Mouse (Mus musculus) stomach, embryonic 14.5 days (tissue): Measurements from ENCODE around the gene Asgr1. TPM values are rescaled to one million over a fixed set of nuclear protein-coding genes. Genes with fewer than 3 reads are reported as not detected.

Experiments
- ATAC-seq: fragments of 200-750 bp; cut with Nextera tagmentation; 2 replicates; pipeline ENCODE4 v1.8.0; 2017; ENCODE audit warnings: low read depth, moderate TSS enrichment; ENCODE audit not compliant: insufficient number of reproducible peaks, insufficient read depth, low FRiP score
- H3K27ac ChIP-seq: fragments of 300-500 bp; sonication (generic); 2 replicates; pipeline ENCODE4 v1.5.1; 2014; ENCODE audit warnings: mild to moderate bottlenecking, low read length, moderate library complexity, mixed read lengths
- H3K27me3 ChIP-seq: fragments of 300-500 bp; sonication (generic); 2 replicates; pipeline ENCODE4 v1.6.1; 2014; ENCODE audit warnings: low read length, control low read depth, mixed read lengths; ENCODE audit not compliant: control insufficient read depth, insufficient read depth
- H3K36me3 ChIP-seq: fragments of 300-500 bp; sonication (generic); 2 replicates; pipeline ENCODE4 v1.6.1; 2014; ENCODE audit warnings: mild to moderate bottlenecking, control low read depth, low read length, moderate library complexity, mixed read lengths; ENCODE audit not compliant: control insufficient read depth, insufficient read depth
- H3K4me1 ChIP-seq: fragments of 300-500 bp; sonication (generic); 2 replicates; pipeline ENCODE4 v1.6.1; 2014; ENCODE audit warnings: low read length, control low read depth, mixed read lengths; ENCODE audit not compliant: control insufficient read depth, insufficient read depth
- H3K4me2 ChIP-seq: fragments of 300-500 bp; sonication (generic); replicated peaks from 2 replicates; pipeline ENCODE4 v1.6.1; 2014; ENCODE audit warnings: low read depth, low read length, control low read depth
- H3K4me3 ChIP-seq: fragments of 300-500 bp; sonication (generic); 2 replicates; pipeline ENCODE4 v1.5.1; 2014; ENCODE audit warnings: low read depth, low read length, control low read depth
- H3K9ac ChIP-seq: fragments of 300-500 bp; sonication (generic); replicated peaks from 2 replicates; pipeline ENCODE4 v1.6.1; 2014; ENCODE audit warnings: low read depth, mild to moderate bottlenecking, control low read depth, low read length, moderate library complexity, mixed read lengths
- H3K9me3 ChIP-seq: fragments of 300-500 bp; sonication (generic); 2 replicates; pipeline ENCODE4 v1.6.1; 2016; ENCODE audit warnings: low read depth, low read length, control low read depth; ENCODE audit not compliant: control insufficient read depth
- whole genome bisulfite sequencing: fragments of 180-500 bp; shearing (Covaris S2); extraction: QIAGEN DNeasy Blood & Tissue Kit; methylation state at CpG from one replicate; pipeline ENCODE4 v1.1.7; 2014; 5-methylcytosine and 5-hydroxymethylcytosine counted together
- polyA plus RNA-seq: library from polyadenylated mRNA; unstranded; fragments of >200 nt; fragmentation: Nextera tagmentation; extraction: Ambion mirVana; gene quantifications from 2 replicates; pipeline ENCODE4 v1.2.1, GENCODE M21; 2014

Gene Asgr1
- polyA plus RNA-seq, 1 experiment from 2014 or later: not detected

DNA sequence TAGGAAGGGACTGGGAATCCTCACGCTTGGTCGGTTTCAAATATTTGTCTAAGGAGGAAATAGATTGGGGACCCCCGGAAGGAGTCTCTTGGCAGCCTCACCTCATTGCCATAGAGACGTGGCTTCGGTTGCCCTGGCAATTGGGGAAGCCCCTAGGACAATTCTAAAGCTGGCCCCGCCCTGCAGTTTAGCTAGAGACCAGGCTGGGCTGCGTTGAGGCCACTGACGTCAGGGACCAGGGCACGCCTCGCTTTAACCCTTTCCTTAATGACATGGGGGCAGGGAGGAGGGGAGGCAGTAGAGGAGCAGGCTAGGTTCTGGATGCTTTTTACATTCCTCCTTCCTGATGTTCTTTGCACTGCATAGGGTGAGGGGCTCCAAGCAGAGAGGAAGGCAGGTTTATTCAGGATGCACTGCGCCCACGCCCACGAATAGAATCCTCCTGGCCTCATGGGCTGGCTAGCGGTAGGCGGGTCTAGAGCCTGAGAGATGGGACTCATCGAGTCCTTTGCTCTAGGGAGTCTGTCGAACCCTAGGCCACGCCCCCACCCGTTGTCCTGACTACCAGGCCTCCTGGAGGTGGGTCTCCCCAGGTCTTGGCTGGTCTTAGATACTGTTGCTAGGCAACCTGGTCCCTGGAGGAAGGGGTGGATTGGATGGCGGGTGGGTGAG is 24.6 kb upstream of the Asgr1 start:
- peak; percentile 84 for ATAC-seq
- Histone ChIP-seq H3K9me3 (no peaks in the 10 kb centered on the region), H3K4me1 (peaks cover 46% of the 10 kb centered on the region), H3K27me3 (no peaks in the 10 kb centered on the region), H3K9ac (no peak overlapping the region), H3K27ac (peak overlapping the region; percentile 85), H3K36me3 (peaks cover 12% of the 10 kb centered on the region), H3K4me3 (peak overlapping the region; percentile 23), H3K4me2 (peak overlapping the region; percentile 45)
- WGBS: 2% methylated on average over 20 of the region's 20 CpGs

DNA sequence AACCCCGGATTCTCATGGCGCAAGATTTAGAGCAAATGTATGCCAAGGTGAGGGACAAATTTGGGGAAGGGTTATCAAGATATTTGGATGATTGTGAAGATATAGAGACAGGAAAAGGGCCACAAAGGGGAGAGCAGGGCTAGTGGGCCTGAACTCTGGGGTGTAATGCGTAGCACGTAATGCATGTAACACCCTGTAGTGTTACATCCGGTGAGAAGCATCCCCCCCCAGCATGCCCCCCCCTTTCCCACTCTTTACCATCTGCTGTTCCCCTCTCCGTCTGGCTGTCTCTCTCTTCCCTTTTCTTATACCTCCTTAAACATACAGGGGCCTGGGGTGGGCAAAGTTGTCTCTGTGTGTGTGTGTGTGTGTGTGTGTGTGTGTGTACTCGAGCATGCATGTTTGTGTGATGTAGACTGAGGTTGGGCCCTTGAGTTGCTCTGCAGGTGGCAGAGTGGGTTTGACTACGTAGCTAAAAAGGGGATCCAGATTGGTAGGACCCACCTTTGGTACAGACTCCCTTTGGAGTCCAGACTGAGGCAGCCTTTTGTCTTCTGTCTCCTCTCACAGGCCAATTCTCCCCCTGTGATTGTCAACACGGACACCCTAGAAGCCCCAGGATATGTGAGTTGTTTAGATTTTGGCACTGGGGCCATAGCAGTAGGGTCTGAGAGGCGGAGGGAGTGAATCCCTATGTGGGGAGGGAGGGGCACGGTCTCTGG is 23.9 kb upstream of the Asgr1 start:
- no peaks in the 10 kb centered on the region for H3K9me3 ChIP-seq
- peak overlapping the region; percentile 45 for H3K4me2 ChIP-seq
- H3K36me3 ChIP-seq: peaks cover 12% of the 10 kb centered on the region
- peaks cover 44% of the 10 kb centered on the region for H3K4me1 ChIP-seq
- peak; percentile 15; the same call in 1 of the 2 replicates for ATAC-seq
- 30% methylated on average over 11 of the region's 11 CpGs for WGBS
- H3K27me3 ChIP-seq: no peaks in the 10 kb centered on the region
- peak overlapping the region; percentile 23; the same call in 1 of the 2 replicates for H3K4me3 ChIP-seq
- peak overlapping the region; percentile 85; the same call in 1 of the 2 replicates for H3K27ac ChIP-seq
- no peak overlapping the region for H3K9ac ChIP-seq

DNA sequence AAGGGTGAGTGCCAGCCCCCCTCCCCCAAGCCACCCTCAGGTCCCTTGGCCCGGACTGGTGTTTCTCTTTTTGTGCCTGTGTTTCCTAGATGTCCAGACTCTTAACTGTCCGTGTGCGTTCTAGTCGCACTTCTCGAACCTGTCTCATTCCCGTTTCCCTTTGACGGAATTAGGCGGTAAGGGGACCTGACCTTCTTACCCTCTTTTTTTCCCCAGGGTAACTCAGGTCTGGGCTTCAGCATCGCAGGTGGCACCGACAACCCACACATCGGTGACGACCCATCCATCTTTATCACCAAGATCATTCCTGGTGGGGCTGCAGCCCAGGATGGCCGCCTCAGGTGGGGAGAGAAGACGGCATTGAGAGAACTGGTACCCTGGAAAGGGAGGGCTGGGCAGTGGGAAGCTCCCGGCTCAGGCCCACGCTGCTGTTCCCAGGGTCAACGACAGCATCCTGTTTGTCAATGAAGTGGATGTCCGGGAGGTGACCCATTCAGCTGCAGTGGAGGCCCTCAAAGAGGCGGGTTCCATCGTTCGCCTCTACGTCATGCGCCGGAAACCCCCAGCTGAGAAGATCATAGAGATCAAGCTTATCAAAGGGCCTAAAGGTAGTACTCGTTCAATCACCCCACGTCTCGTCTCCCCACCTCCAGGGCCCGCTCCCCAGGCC is 23.1 kb upstream of the Asgr1 start:
- Histone ChIP-seq H3K4me1 (peaks cover 41% of the 10 kb centered on the region), H3K27me3 (no peaks in the 10 kb centered on the region), H3K9ac (no peak overlapping the region), H3K27ac (no peak overlapping the region), H3K36me3 (peaks cover 12% of the 10 kb centered on the region), H3K9me3 (no peaks in the 10 kb centered on the region), H3K4me3 (no peak overlapping the region), H3K4me2 (no peak overlapping the region)
- 92% methylated on average over 28 of the region's 28 CpGs for WGBS
- no peak for ATAC-seq

DNA sequence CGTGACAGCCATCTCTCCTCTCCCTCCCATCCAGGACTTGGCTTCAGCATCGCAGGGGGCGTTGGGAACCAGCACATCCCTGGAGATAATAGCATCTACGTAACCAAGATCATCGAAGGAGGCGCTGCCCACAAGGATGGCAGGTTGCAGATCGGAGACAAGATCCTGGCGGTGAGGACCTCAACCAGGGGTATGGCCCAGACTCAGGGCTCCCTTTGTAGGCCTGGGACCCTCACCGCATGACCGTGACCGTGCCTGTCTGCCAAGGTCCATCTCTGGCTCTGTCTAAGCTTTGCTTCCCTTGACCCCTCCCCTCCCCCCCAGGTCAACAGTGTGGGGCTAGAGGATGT is 22.6 kb upstream of the Asgr1 start:
- Histone ChIP-seq H3K9ac (no peak overlapping the region), H3K36me3 (peaks cover 12% of the 10 kb centered on the region), H3K4me2 (no peak overlapping the region), H3K4me1 (peaks cover 36% of the 10 kb centered on the region), H3K4me3 (no peak overlapping the region), H3K27ac (no peak overlapping the region), H3K9me3 (no peaks in the 10 kb centered on the region), H3K27me3 (no peaks in the 10 kb centered on the region)
- no peak for ATAC-seq
- WGBS: 96% methylated on average over 11 of the region's 11 CpGs

DNA sequence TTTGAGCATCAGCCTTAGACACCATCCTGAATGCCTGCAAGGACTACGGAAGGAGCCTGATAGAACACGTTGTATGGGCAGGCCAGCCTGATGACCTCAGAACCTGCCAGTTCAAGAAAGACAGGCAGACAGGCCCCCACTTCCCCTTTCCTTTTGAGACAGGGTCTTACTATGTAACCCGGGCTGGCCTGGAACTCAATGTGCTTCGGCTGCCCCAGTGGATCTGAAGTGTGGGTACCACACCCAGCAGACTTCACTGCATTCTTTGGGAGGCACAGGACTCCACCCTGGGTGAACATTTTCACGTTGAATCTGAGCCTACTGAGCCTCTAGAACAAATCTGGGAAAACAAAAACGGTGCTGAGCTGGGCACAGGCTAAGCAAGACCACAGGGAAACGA is 15.7 kb upstream of the Asgr1 start:
- H3K36me3 ChIP-seq: peaks cover 14% of the 10 kb centered on the region; the same call in 1 of the 2 replicates
- 70% methylated on average over 7 of the region's 7 CpGs for WGBS

DNA sequence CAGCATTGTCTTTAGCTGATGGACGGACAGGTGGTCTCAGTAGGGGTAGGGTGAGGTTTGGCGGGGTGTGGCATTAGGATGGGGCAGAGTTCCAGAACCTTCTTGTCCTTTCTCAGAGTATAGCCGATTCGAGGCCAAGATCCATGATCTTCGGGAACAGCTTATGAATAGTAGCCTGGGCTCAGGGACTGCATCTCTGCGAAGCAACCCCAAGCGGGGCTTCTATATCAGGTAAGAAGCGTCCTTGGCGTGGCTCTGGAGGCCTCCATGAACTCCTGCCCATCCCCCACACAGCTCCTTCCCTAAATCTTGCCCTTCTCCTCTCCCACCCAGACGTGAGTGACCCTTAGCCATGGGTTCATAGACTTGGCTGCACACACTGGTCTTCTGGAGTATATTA is 14.3 kb upstream of the Asgr1 start:
- ATAC-seq: no peak
- no peak overlapping the region for H3K4me2 ChIP-seq
- H3K27me3 ChIP-seq: no peaks in the 10 kb centered on the region
- H3K27ac ChIP-seq: no peak overlapping the region
- WGBS: 90% methylated on average over 10 of the region's 10 CpGs
- peaks cover 23% of the 10 kb centered on the region for H3K36me3 ChIP-seq
- H3K9ac ChIP-seq: no peak overlapping the region
- no peaks in the 10 kb centered on the region for H3K4me1 ChIP-seq
- H3K4me3 ChIP-seq: no peak overlapping the region
- no peaks in the 10 kb centered on the region for H3K9me3 ChIP-seq

More for the DNA sequence above, 15.7 kb upstream of the Asgr1 start:
- no peak overlapping the region for H3K9ac ChIP-seq
- ATAC-seq: no peak
- H3K4me2 ChIP-seq: no peak overlapping the region
- no peaks in the 10 kb centered on the region for H3K27me3 ChIP-seq
- no peak overlapping the region for H3K4me3 ChIP-seq
- H3K9me3 ChIP-seq: no peaks in the 10 kb centered on the region
- H3K4me1 ChIP-seq: no peaks in the 10 kb centered on the region
- H3K27ac ChIP-seq: no peak overlapping the region

DNA sequence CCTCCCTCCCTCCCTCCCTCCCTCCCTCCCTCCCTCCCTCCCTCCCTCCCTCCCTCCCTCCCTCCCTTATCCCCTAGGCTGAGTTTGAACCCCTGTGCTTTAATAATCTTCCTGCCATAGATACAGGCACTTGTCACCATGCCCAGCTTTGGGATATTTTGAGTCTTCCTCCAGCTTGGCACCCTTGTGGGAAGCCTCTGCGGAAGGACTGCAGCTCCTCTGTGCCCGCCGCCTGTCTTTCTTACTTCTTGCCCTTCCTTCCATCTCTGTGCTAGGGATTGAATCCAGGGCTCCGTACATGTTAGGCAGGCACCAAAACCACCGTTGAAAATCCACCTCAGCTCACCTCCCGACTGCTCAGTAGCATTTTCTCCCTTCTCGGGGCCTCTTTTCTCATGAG is 13.7 kb upstream of the Asgr1 start:
- H3K27me3 ChIP-seq: no peaks in the 10 kb centered on the region
- H3K36me3 ChIP-seq: peaks cover 23% of the 10 kb centered on the region
- no peak overlapping the region for H3K4me3 ChIP-seq
- H3K27ac ChIP-seq: no peak overlapping the region
- no peak overlapping the region for H3K4me2 ChIP-seq
- H3K9me3 ChIP-seq: no peaks in the 10 kb centered on the region
- no peak for ATAC-seq
- WGBS: 87% methylated on average over 7 of the region's 7 CpGs
- H3K9ac ChIP-seq: no peak overlapping the region
- no peaks in the 10 kb centered on the region for H3K4me1 ChIP-seq

DNA sequence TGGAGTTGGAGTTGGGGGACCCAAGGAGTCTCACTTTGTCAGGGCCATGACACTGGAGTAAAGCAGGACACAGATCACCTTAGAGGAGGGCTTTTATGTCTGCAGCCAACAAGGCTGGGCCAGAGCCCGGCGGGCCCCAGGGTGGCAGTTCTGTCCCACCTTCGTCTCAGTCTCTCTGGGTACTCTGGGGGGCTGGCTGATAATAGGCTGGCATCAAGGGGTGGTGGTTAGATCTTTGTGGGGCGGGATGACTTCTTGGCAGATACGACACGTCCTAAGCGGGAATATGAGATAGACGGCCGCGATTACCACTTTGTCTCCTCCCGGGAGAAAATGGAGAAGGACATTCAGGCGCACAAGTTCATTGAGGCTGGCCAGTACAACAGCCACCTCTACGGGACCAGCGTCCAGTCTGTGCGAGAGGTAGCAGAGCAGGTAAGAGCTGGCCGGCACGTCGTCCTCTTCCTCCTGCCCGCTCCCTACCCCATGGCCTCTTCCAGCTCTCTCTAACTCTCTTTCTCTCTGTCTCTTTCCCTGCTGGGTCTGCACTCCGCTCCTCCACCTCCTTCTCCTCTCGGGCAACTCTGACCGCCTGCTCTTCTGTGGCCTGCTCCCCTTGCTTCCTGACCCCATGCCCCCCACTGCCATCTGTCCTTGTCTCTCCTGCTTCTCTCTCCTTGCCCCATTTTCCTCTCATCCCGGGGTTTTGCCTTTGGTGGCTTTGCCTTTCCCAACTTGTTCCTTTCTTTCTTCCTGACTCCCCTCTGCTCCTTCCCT is 11.4 kb upstream of the Asgr1 start:
- Histone ChIP-seq H3K9me3 (no peaks in the 10 kb centered on the region), H3K36me3 (peaks cover 23% of the 10 kb centered on the region), H3K4me3 (no peak overlapping the region), H3K9ac (no peak overlapping the region), H3K27me3 (no peaks in the 10 kb centered on the region), H3K4me2 (no peak overlapping the region), H3K4me1 (no peaks in the 10 kb centered on the region), H3K27ac (no peak overlapping the region)
- no peak for ATAC-seq
- WGBS: 84% methylated on average over 23 of the region's 23 CpGs
